Mouse (Mus musculus) left cerebral cortex, adult 11 months (tissue): Measurements from ENCODE around the gene Nup50.

ENCODE experiments used
- DNase-seq: peaks from one replicate; pipeline ENCODE4 v3.0.0; 2022; ENCODE audit warnings: low spot score

Nup50 gene

GRCm38 (mm10) chr15:84989771-84990170, 66.6 kb downstream of the Nup50 start:
- no peak for DNase-seq
